Mouse (Mus musculus): ENCODE results near the gene Ifi204. TPM values are rescaled to one million over a fixed set of nuclear protein-coding genes. Genes with fewer than 3 reads are reported as not detected.
"Not testable (repeated sequence)": the region's sequence is repeated elsewhere in the genome, so short reads cannot be mapped to it uniquely, and the experiment has no call there.

Gene Ifi204
- polyA plus RNA-seq, 1 experiment: not detected

- Histone ChIP-seq H3K36me3 (ENCODE audit: control insufficient read depth, insufficient read depth, low read length, poor library complexity, severe bottlenecking) (no peaks in the 10 kb centered on the region), H3K27me3 (ENCODE audit: control insufficient read depth, insufficient read depth, low read length, poor library complexity, severe bottlenecking) (no peaks in the 10 kb centered on the region), H3K9ac (ENCODE audit: low read depth, poor library complexity, severe bottlenecking) (no peak overlapping the region), H3K27ac (ENCODE audit: insufficient read depth, low read length) (no peak overlapping the region), H3K4me1 (ENCODE audit: control insufficient read depth, insufficient read depth, low read length) (no peaks in the 10 kb centered on the region), H3K9me3 (replicated peaks; ENCODE audit: control insufficient read depth, insufficient read depth, low read length, poor library complexity, severe bottlenecking) (no peaks in the 10 kb centered on the region), H3K4me3 (ENCODE audit: low read depth, low read length) (no peak overlapping the region)
- TF ChIP-seq CTCF (IDR thresholded peaks at IDR 0.05; ENCODE audit: low read depth, low read length) (no peak), POLR2A (IDR thresholded peaks at IDR 0.05; ENCODE audit: insufficient read depth, low read length) (no peak), EP300 (IDR thresholded peaks at IDR 0.05; ENCODE audit: insufficient read depth, low read depth, low read length) (no peak)
Measured at GRCm38 (mm10) chr1:173742262-173742661, 24.5 kb downstream of the Ifi204 start.

GRCm38 (mm10) chr1:173741656-173742055, 25.1 kb downstream of the Ifi204 start, which contains the start of gene Ifi207:
TSS of gene Ifi207 (minus strand) at chr1:173741747.
- no peak within 1 kb of the TSS for H3K9ac ChIP-seq (ENCODE audit: low read depth, poor library complexity, severe bottlenecking)
- H3K36me3 ChIP-seq (ENCODE audit: control insufficient read depth, insufficient read depth, low read length, poor library complexity, severe bottlenecking): no peaks in the 10 kb centered on the region
- H3K4me3 ChIP-seq (ENCODE audit: low read depth, low read length): no peak within 1 kb of the TSS
- H3K9me3 ChIP-seq (replicated peaks; ENCODE audit: control insufficient read depth, insufficient read depth, low read length, poor library complexity, severe bottlenecking): no peaks in the 10 kb centered on the region
- no peaks in the 10 kb centered on the region for H3K27me3 ChIP-seq (ENCODE audit: control insufficient read depth, insufficient read depth, low read length, poor library complexity, severe bottlenecking)
- TF ChIP-seq EP300 (IDR thresholded peaks at IDR 0.05; ENCODE audit: insufficient read depth, low read depth, low read length) (no peak), POLR2A (IDR thresholded peaks at IDR 0.05; ENCODE audit: insufficient read depth, low read length) (no peak), CTCF (IDR thresholded peaks at IDR 0.05; ENCODE audit: low read depth, low read length) (no peak)
- no peaks in the 10 kb centered on the region for H3K4me1 ChIP-seq (ENCODE audit: control insufficient read depth, insufficient read depth, low read length)
- H3K27ac ChIP-seq (ENCODE audit: insufficient read depth, low read length): no peak within 1 kb of the TSS

GRCm38 (mm10) chr1:173740537-173740936, 26.2 kb downstream of the Ifi204 start:
- Histone ChIP-seq H3K27me3 (ENCODE audit: control insufficient read depth, insufficient read depth, low read length, poor library complexity, severe bottlenecking) (no peaks in the 10 kb centered on the region), H3K4me3 (ENCODE audit: low read depth, low read length) (no peak overlapping the region)

GRCm38 (mm10) chr1:173736986-173737385, 29.8 kb downstream of the Ifi204 start:
- Histone ChIP-seq H3K4me1 (ENCODE audit: control insufficient read depth, insufficient read depth, low read length) (no peaks in the 10 kb centered on the region), H3K9ac (ENCODE audit: low read depth, poor library complexity, severe bottlenecking) (no peak overlapping the region), H3K4me3 (ENCODE audit: low read depth, low read length) (no peak overlapping the region), H3K36me3 (ENCODE audit: control insufficient read depth, insufficient read depth, low read length, poor library complexity, severe bottlenecking) (no peaks in the 10 kb centered on the region), H3K9me3 (replicated peaks; ENCODE audit: control insufficient read depth, insufficient read depth, low read length, poor library complexity, severe bottlenecking) (no peaks in the 10 kb centered on the region), H3K27ac (ENCODE audit: insufficient read depth, low read length) (no peak overlapping the region), H3K27me3 (ENCODE audit: control insufficient read depth, insufficient read depth, low read length, poor library complexity, severe bottlenecking) (no peaks in the 10 kb centered on the region)
- TF ChIP-seq EP300 (IDR thresholded peaks at IDR 0.05; ENCODE audit: insufficient read depth, low read depth, low read length) (no peak), POLR2A (IDR thresholded peaks at IDR 0.05; ENCODE audit: insufficient read depth, low read length) (no peak), CTCF (IDR thresholded peaks at IDR 0.05; ENCODE audit: low read depth, low read length) (no peak)

More at GRCm38 (mm10) chr1:173740537-173740936, 26.2 kb downstream of the Ifi204 start:
- TF ChIP-seq POLR2A (IDR thresholded peaks at IDR 0.05; ENCODE audit: insufficient read depth, low read length) (no peak), EP300 (IDR thresholded peaks at IDR 0.05; ENCODE audit: insufficient read depth, low read depth, low read length) (no peak), CTCF (IDR thresholded peaks at IDR 0.05; ENCODE audit: low read depth, low read length) (no peak)
- H3K9me3 ChIP-seq (replicated peaks; ENCODE audit: control insufficient read depth, insufficient read depth, low read length, poor library complexity, severe bottlenecking): no peaks in the 10 kb centered on the region
- H3K36me3 ChIP-seq (ENCODE audit: control insufficient read depth, insufficient read depth, low read length, poor library complexity, severe bottlenecking): no peaks in the 10 kb centered on the region
- no peak overlapping the region for H3K9ac ChIP-seq (ENCODE audit: low read depth, poor library complexity, severe bottlenecking)
- no peaks in the 10 kb centered on the region for H3K4me1 ChIP-seq (ENCODE audit: control insufficient read depth, insufficient read depth, low read length)
- H3K27ac ChIP-seq (ENCODE audit: insufficient read depth, low read length): no peak overlapping the region

GRCm38 (mm10) chr1:173735015-173735414, 31.7 kb downstream of the Ifi204 start:
- not testable (repeated sequence) for H3K27ac ChIP-seq (ENCODE audit: insufficient read depth, low read length); H3K9ac ChIP-seq (ENCODE audit: low read depth, poor library complexity, severe bottlenecking); H3K27me3 ChIP-seq (ENCODE audit: control insufficient read depth, insufficient read depth, low read length, poor library complexity, severe bottlenecking); H3K36me3 ChIP-seq (ENCODE audit: control insufficient read depth, insufficient read depth, low read length, poor library complexity, severe bottlenecking); H3K4me1 ChIP-seq (ENCODE audit: control insufficient read depth, insufficient read depth, low read length); H3K9me3 ChIP-seq (replicated peaks; ENCODE audit: control insufficient read depth, insufficient read depth, low read length, poor library complexity, severe bottlenecking); H3K4me3 ChIP-seq (ENCODE audit: low read depth, low read length)

GRCm38 (mm10) chr1:173733219-173733618, 33.5 kb downstream of the Ifi204 start:
- Histone ChIP-seq H3K4me1 (ENCODE audit: control insufficient read depth, insufficient read depth, low read length) (no peaks in the 10 kb centered on the region), H3K36me3 (ENCODE audit: control insufficient read depth, insufficient read depth, low read length, poor library complexity, severe bottlenecking) (no peaks in the 10 kb centered on the region), H3K27ac (ENCODE audit: insufficient read depth, low read length) (no peak overlapping the region), H3K9ac (ENCODE audit: low read depth, poor library complexity, severe bottlenecking) (no peak overlapping the region), H3K27me3 (ENCODE audit: control insufficient read depth, insufficient read depth, low read length, poor library complexity, severe bottlenecking) (no peaks in the 10 kb centered on the region), H3K9me3 (replicated peaks; ENCODE audit: control insufficient read depth, insufficient read depth, low read length, poor library complexity, severe bottlenecking) (no peaks in the 10 kb centered on the region), H3K4me3 (ENCODE audit: low read depth, low read length) (no peak overlapping the region)
- TF ChIP-seq EP300 (IDR thresholded peaks at IDR 0.05; ENCODE audit: insufficient read depth, low read depth, low read length) (no peak), POLR2A (IDR thresholded peaks at IDR 0.05; ENCODE audit: insufficient read depth, low read length) (no peak), CTCF (IDR thresholded peaks at IDR 0.05; ENCODE audit: low read depth, low read length) (no peak)

Other genes starting within 250 kb of the Ifi204 start
- not detected in 2 replicates for gene Ifi214, start 231.0 kb downstream of the Ifi204 start, polyA plus RNA-seq (2011; ENCODE audit: insufficient read depth, insufficient read length, low read depth, missing spikeins)
- not detected in 2 replicates for gene Ifi213, start 167.7 kb downstream of the Ifi204 start, polyA plus RNA-seq (2011; ENCODE audit: insufficient read depth, insufficient read length, low read depth, missing spikeins)
- gene Ifi209, start 136.0 kb downstream of the Ifi204 start, polyA plus RNA-seq (2011; ENCODE audit: insufficient read depth, insufficient read length, low read depth, missing spikeins): not detected in 2 replicates
- gene Ifi208, start 93.3 kb downstream of the Ifi204 start, polyA plus RNA-seq (2011; ENCODE audit: insufficient read depth, insufficient read length, low read depth, missing spikeins): not detected in 2 replicates
- not detected in 2 replicates for gene Ifi207, start 25.2 kb downstream of the Ifi204 start, polyA plus RNA-seq (2011; ENCODE audit: insufficient read depth, insufficient read length, low read depth, missing spikeins)
- gene Ifi211, start 146.1 kb upstream of the Ifi204 start, polyA plus RNA-seq (2011; ENCODE audit: insufficient read depth, insufficient read length, low read depth, missing spikeins): not detected in 2 replicates
- not detected in 2 replicates for gene Mndal, start 175.5 kb upstream of the Ifi204 start, polyA plus RNA-seq (2011; ENCODE audit: insufficient read depth, insufficient read length, low read depth, missing spikeins)
- 0.24 TPM in 1 of 2 replicates, not detected in the other for gene Ifi203, start 175.7 kb upstream of the Ifi204 start, polyA plus RNA-seq (2011; ENCODE audit: insufficient read depth, insufficient read length, low read depth, missing spikeins)
- not detected in 2 replicates for gene Ifi202b, start 215.8 kb upstream of the Ifi204 start, polyA plus RNA-seq (2011; ENCODE audit: insufficient read depth, insufficient read length, low read depth, missing spikeins)